Mouse (Mus musculus) liver, embryonic 14.5 days (tissue): ENCODE measurements around the gene Pam. TPM values are rescaled to one million over a fixed set of nuclear protein-coding genes. Genes with fewer than 3 reads are reported as not detected.

Experiments
- ATAC-seq: fragments of 200-750 bp; cut with Nextera tagmentation; 2 replicates; pipeline ENCODE4 v1.8.0; 2017; ENCODE audit warnings: moderate number of reproducible peaks, mild to moderate bottlenecking, moderate library complexity; ENCODE audit not compliant: insufficient read depth
- DNase-seq, 3 experiments: peaks; one replicate each; pipeline ENCODE4 v3.0.0-alpha.2; 2012 to 2013; ENCODE audit warnings: low read depth in 3 of 3, low spot score in 3 of 3
- H3K27ac ChIP-seq: fragments of 300-500 bp; sonication (generic); 2 replicates; pipeline ENCODE4 v1.5.1; 2014; ENCODE audit warnings: moderate library complexity, mild to moderate bottlenecking, control low read depth, inconsistent platforms
- H3K27me3 ChIP-seq: fragments of 300-500 bp; sonication (generic); 2 replicates; pipeline ENCODE4 v1.6.1; 2014; ENCODE audit warnings: mild to moderate bottlenecking, low read length, moderate library complexity; ENCODE audit not compliant: control insufficient read depth, insufficient read depth
- H3K36me3 ChIP-seq: fragments of 300-500 bp; sonication (generic); replicated peaks from 2 replicates; pipeline ENCODE4 v1.6.1; 2014; ENCODE audit warnings: low read depth; ENCODE audit not compliant: control insufficient read depth, insufficient read depth
- H3K4me1 ChIP-seq, 2 experiments: fragments of 200-500 bp in 1 of 2; fragments of 300-500 bp in 1 of 2; sonication (generic) in 1 of 2; replicated peaks; 2 replicates each; pipeline ENCODE4 v1.6.1; 2012 to 2014; ENCODE audit warnings: antibody characterized with exemption in 1 of 2, inconsistent platforms in 1 of 2, low read length in 1 of 2; ENCODE audit not compliant: control insufficient read depth in 2 of 2, insufficient read depth in 2 of 2
- H3K4me2 ChIP-seq: fragments of 300-500 bp; sonication (generic); 2 replicates; pipeline ENCODE4 v1.6.1; 2014; ENCODE audit warnings: low read depth, mild to moderate bottlenecking, control low read depth, moderate library complexity
- H3K4me3 ChIP-seq, 2 experiments: fragments of 200-500 bp in 1 of 2; fragments of 300-500 bp in 1 of 2; sonication (generic) in 1 of 2; 2 replicates each; pipeline ENCODE4 v1.5.1; 2012 to 2014; ENCODE audit warnings: low read depth in 2 of 2, low read length in 2 of 2, mild to moderate bottlenecking in 2 of 2, control low read depth in 1 of 2, inconsistent platforms in 1 of 2, moderate library complexity in 1 of 2; ENCODE audit not compliant: insufficient read depth in 1 of 2
- H3K9ac ChIP-seq: fragments of 300-500 bp; sonication (generic); replicated peaks from 2 replicates; pipeline ENCODE4 v1.6.1; 2014; ENCODE audit warnings: mild to moderate bottlenecking, control low read depth, moderate library complexity
- H3K9me3 ChIP-seq: fragments of 300-500 bp; sonication (generic); 2 replicates; pipeline ENCODE4 v1.6.1; 2016; ENCODE audit warnings: low read length, mixed read lengths; ENCODE audit not compliant: control insufficient read depth
- CTCF ChIP-seq: IDR thresholded peaks from 2 replicates; pipeline ENCODE4 v1.5.1; 2016; ENCODE audit warnings: antibody characterized with exemption, low read depth, control low read depth
- EP300 ChIP-seq: IDR thresholded peaks from 2 replicates; pipeline ENCODE4 v1.6.1; 2016; ENCODE audit warnings: antibody characterized with exemption, low read depth
- WGBS: fragments of 180-500 bp; shearing (Covaris S2); extraction: QIAGEN DNeasy Blood & Tissue Kit; methylation state at CpG from one replicate; pipeline ENCODE4 v1.1.7; 2014; ENCODE audit not compliant: insufficient replicate concordance; 5-methylcytosine and 5-hydroxymethylcytosine counted together
- polyA plus RNA-seq, 2 experiments: library from polyadenylated mRNA; depleted of rRNA in 1 of 2; stranded (reverse) in 1 of 2; unstranded in 1 of 2; fragments of >200 nt; fragmentation: Nextera tagmentation in 1 of 2; extraction: Ambion mirVana in 1 of 2; gene quantifications; 2 replicates each; pipeline versions ENCODE4 v1.2.1 to v1.2.3; 2012 to 2014

Pam gene
- polyA plus RNA-seq, 2 experiments: 5.1 to 7.6 TPM

- DNase-seq: no peak
- Histone ChIP-seq H3K27me3 (no peaks in the 10 kb centered on the region), H3K27ac (no peak overlapping the region), H3K4me2 (no peak overlapping the region), H3K9ac (no peak overlapping the region), H3K4me1 (no peaks in the 10 kb centered on the region), H3K36me3 (no peaks in the 10 kb centered on the region), H3K4me3 (no peak overlapping the region), H3K9me3 (no peaks in the 10 kb centered on the region)
- no peak for TF ChIP-seq EP300
- TF ChIP-seq CTCF: no peak
- no peak for ATAC-seq
- 78% methylated on average over 9 of the region's 9 CpGs for WGBS
Measured at GRCm38 (mm10) chr1:97863140-97863539, 232.3 kb downstream of the Pam start.

GRCm38 (mm10) chr1:97862734-97863133 is 232.7 kb downstream of the Pam start:
- Histone ChIP-seq H3K4me1 (no peaks in the 10 kb centered on the region), H3K4me2 (no peak overlapping the region), H3K36me3 (no peaks in the 10 kb centered on the region), H3K27ac (no peak overlapping the region), H3K9ac (no peak overlapping the region), H3K4me3 (no peak overlapping the region), H3K27me3 (no peaks in the 10 kb centered on the region), H3K9me3 (no peaks in the 10 kb centered on the region)
- no peak for TF ChIP-seq CTCF
- TF ChIP-seq EP300: no peak
- DNase-seq (no peak), ATAC-seq (no peak)
- 57% methylated on average over 5 of the region's 5 CpGs for WGBS

GRCm38 (mm10) chr1:97854256-97854655 is 241.2 kb downstream of the Pam start:
- TF ChIP-seq EP300: no peak
- TF ChIP-seq CTCF: no peak
- Histone ChIP-seq H3K27ac (no peak overlapping the region), H3K4me2 (no peak overlapping the region), H3K36me3 (no peaks in the 10 kb centered on the region), H3K9ac (no peak overlapping the region), H3K4me3 (no peak overlapping the region), H3K27me3 (no peaks in the 10 kb centered on the region), H3K4me1 (no peaks in the 10 kb centered on the region), H3K9me3 (no peaks in the 10 kb centered on the region)
- WGBS: 51% methylated on average over 3 of the region's 3 CpGs
- ATAC-seq (no peak), DNase-seq (no peak)

- Histone ChIP-seq H3K9ac (no peak overlapping the region), H3K9me3 (no peaks in the 10 kb centered on the region), H3K27me3 (no peaks in the 10 kb centered on the region), H3K4me2 (no peak overlapping the region), H3K36me3 (no peaks in the 10 kb centered on the region), H3K4me3 (no peak overlapping the region), H3K4me1 (no peaks in the 10 kb centered on the region), H3K27ac (no peak overlapping the region)
- no peak for DNase-seq
- WGBS: 74% methylated on average over 13 of the region's 13 CpGs
- no peak for ATAC-seq
- TF ChIP-seq EP300: no peak
- TF ChIP-seq CTCF: no peak
Measured at GRCm38 (mm10) chr1:97851601-97852175, 243.8 kb downstream of the Pam start.

- Histone ChIP-seq H3K4me3 (no peak overlapping the region), H3K9ac (no peak overlapping the region), H3K27ac (no peak overlapping the region), H3K4me1 (no peaks in the 10 kb centered on the region), H3K27me3 (no peaks in the 10 kb centered on the region), H3K4me2 (no peak overlapping the region), H3K9me3 (no peaks in the 10 kb centered on the region), H3K36me3 (no peaks in the 10 kb centered on the region)
- 64% methylated on average over 14 of the region's 14 CpGs for WGBS
- TF ChIP-seq EP300 (no peak), CTCF (no peak)
- ATAC-seq (no peak), DNase-seq (no peak)
Measured at GRCm38 (mm10) chr1:97848601-97849241, 246.7 kb downstream of the Pam start.
